Mouse (Mus musculus): Measurements from ENCODE around the gene Gins2.

Gins2 gene

GRCm38 (mm10) chr8:120588908-120589771 lies at the start of gene Gins2:
TSS of gene Gins2 (minus strand) at chr8:120589304.
- peak; percentile 100 for DNase-seq (ENCODE audit: low read depth, low spot score)

GRCm38 (mm10) chr8:120634329-120634839 lies 45.3 kb upstream of the Gins2 start:
- DNase-seq (ENCODE audit: low read depth, low spot score) = peak; percentile 62

GRCm38 (mm10) chr8:120633665-120634271 lies 44.7 kb upstream of the Gins2 start:
- peak; percentile 62 for DNase-seq (ENCODE audit: low read depth, low spot score)

- DNase-seq (ENCODE audit: low read depth, low spot score) = no peak
These were observed 44.0 kb upstream of the Gins2 start for GRCm38 (mm10) chr8:120632969-120633664.

- DNase-seq (ENCODE audit: low read depth, low spot score) = peak; percentile 100
These were observed 42.6 kb upstream of the Gins2 start for GRCm38 (mm10) chr8:120631441-120632375.

GRCm38 (mm10) chr8:120630848-120631247 lies 41.7 kb upstream of the Gins2 start:
- DNase-seq (ENCODE audit: low read depth, low spot score) = peak; percentile 84

- DNase-seq (ENCODE audit: low read depth, low spot score) = peak; percentile 56
These were observed 40.9 kb upstream of the Gins2 start for GRCm38 (mm10) chr8:120630031-120630430.

- DNase-seq (ENCODE audit: low read depth, low spot score) = no peak
These were observed 38.2 kb upstream of the Gins2 start for GRCm38 (mm10) chr8:120627298-120627697.

- peak; percentile 98 for DNase-seq (ENCODE audit: low read depth, low spot score)
These were observed 37.4 kb upstream of the Gins2 start for GRCm38 (mm10) chr8:120626461-120626860.

- DNase-seq (ENCODE audit: low read depth, low spot score) = no peak
These were observed 34.5 kb upstream of the Gins2 start for GRCm38 (mm10) chr8:120623608-120624007.

GRCm38 (mm10) chr8:120622161-120622560 lies 33.1 kb upstream of the Gins2 start:
- DNase-seq (ENCODE audit: low read depth, low spot score) = peak; percentile 47

- no peak for DNase-seq (ENCODE audit: low read depth, low spot score)
These were observed 31.3 kb upstream of the Gins2 start for GRCm38 (mm10) chr8:120620441-120620840.

- DNase-seq (ENCODE audit: low read depth, low spot score) = no peak
These were observed 30.4 kb upstream of the Gins2 start for GRCm38 (mm10) chr8:120619235-120620180.

- peak; percentile 94 for DNase-seq (ENCODE audit: low read depth, low spot score)
These were observed 29.0 kb upstream of the Gins2 start for GRCm38 (mm10) chr8:120618110-120618509.

GRCm38 (mm10) chr8:120616663-120617626 lies 27.8 kb upstream of the Gins2 start:
- no peak for DNase-seq (ENCODE audit: low read depth, low spot score)

GRCm38 (mm10) chr8:120614491-120614890 lies 25.4 kb upstream of the Gins2 start:
- DNase-seq (ENCODE audit: low read depth, low spot score) = no peak

GRCm38 (mm10) chr8:120610824-120611223 lies 21.7 kb upstream of the Gins2 start:
- DNase-seq (ENCODE audit: low read depth, low spot score) = no peak

GRCm38 (mm10) chr8:120607885-120608284 lies 18.8 kb upstream of the Gins2 start:
- DNase-seq (ENCODE audit: low read depth, low spot score) = peak; percentile 81

GRCm38 (mm10) chr8:120607460-120607859 lies 18.4 kb upstream of the Gins2 start:
- DNase-seq (ENCODE audit: low read depth, low spot score) = peak; percentile 65

All from R1 (cell line).